Mouse (Mus musculus) bone marrow macrophage, adult 2 months (primary cell): ENCODE measurements around the gene Kcnmb1. TPM values are rescaled to one million over a fixed set of nuclear protein-coding genes. Genes with fewer than 3 reads are reported as not detected.
A peak's percentile ranks its signal among the peaks of the same experiment; 100 is the strongest.

Source experiments
- H3K27ac ChIP-seq: 2 replicates; pipeline ENCODE4 v1.5.1; 2012; ENCODE audit warnings: low read depth, low read length; ENCODE audit not compliant: insufficient read depth
- H3K4me1 ChIP-seq: 2 replicates; pipeline ENCODE4 v1.6.1; 2012; ENCODE audit warnings: low read length; ENCODE audit not compliant: control insufficient read depth, insufficient read depth
- H3K4me3 ChIP-seq: 2 replicates; pipeline ENCODE4 v1.5.1; 2012; ENCODE audit warnings: mild to moderate bottlenecking, low read length, moderate library complexity; ENCODE audit not compliant: insufficient read depth
- CTCF ChIP-seq: IDR thresholded peaks from 2 replicates; pipeline ENCODE4 v1.5.1; 2012; ENCODE audit warnings: low read depth, mild to moderate bottlenecking, low read length, moderate library complexity
- POLR2A ChIP-seq: IDR thresholded peaks from 2 replicates; pipeline ENCODE4 v1.6.1; 2012; ENCODE audit warnings: mild to moderate bottlenecking, low read depth, low read length, borderline replicate concordance
- polyA plus RNA-seq: library from polyadenylated mRNA; stranded (reverse); fragments of >200 nt; gene quantifications from 2 replicates; pipeline ENCODE4 v1.2.4, GENCODE M21; 2012; ENCODE audit not compliant: missing spikeins, insufficient read depth, insufficient read length

Gene Kcnmb1
- polyA plus RNA-seq, 1 experiment, result not detected

DNA sequence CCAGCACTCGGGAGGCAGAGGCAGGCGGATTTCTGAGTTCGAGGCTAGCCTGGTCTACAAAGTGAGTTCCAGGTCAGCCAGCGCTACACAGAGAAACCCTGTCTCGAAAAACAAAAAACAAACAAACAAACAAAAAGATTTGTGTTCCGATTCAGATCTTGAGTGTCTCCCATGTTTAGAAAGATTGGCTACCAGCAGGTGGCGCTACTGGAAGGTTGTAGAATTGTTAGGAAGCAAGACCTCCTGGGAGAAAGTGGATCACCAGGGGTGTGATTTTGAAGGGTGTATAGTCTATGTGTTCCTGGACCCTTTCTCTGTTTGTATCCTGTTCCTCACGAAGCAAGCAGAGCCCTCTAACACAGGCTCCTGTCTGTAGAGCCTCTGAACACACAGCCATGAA, 4.1 kb upstream of the Kcnmb1 start:
- Histone ChIP-seq H3K27ac (no peak overlapping the region), H3K4me1 (no peaks in the 10 kb centered on the region), H3K4me3 (no peak overlapping the region)
- TF ChIP-seq POLR2A (no peak), CTCF (0 out of 2 replicates have a peak, but pooled peaks have one; percentile 25)

GRCm38 (mm10) chr11:33962178-33962577, 635 bp upstream of the Kcnmb1 start:
- Histone ChIP-seq H3K4me1 (peaks cover 2% of the 10 kb centered on the region), H3K27ac (no peak overlapping the region), H3K4me3 (no peak overlapping the region)
- no peak for TF ChIP-seq POLR2A

GRCm38 (mm10) chr11:33965380-33965779, 2.6 kb downstream of the Kcnmb1 start:
- Histone ChIP-seq H3K4me3 (no peak overlapping the region), H3K4me1 (peaks cover 6% of the 10 kb centered on the region), H3K27ac (no peak overlapping the region)
- no peak for TF ChIP-seq POLR2A
- no peak for TF ChIP-seq CTCF

- Histone ChIP-seq H3K4me1 (peaks cover 6% of the 10 kb centered on the region), H3K27ac (no peak overlapping the region), H3K4me3 (no peak overlapping the region)
- TF ChIP-seq POLR2A, result no peak
- no peak for TF ChIP-seq CTCF
Measured at GRCm38 (mm10) chr11:33967708-33968107, 4.9 kb downstream of the Kcnmb1 start.

DNA sequence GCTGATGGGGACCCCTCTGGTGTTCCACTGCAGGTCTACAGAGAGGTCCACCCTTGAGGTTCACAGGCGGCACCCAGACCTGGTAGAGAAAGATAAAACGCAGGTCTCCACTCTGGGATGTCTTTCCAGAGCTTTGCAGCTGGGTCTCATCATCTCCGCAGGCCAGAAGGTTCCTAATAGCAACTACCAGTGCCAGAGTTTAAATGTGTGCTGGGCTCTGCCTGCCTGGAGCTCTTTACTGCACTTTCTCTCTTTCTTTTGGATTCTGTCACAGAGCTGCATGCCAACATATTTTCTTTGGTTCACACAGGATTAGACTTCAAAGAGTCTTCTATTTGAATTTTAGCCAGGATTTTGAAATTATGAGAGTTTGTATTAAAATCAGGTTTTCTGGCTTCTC, 6.4 kb downstream of the Kcnmb1 start:
- Histone ChIP-seq H3K4me1 (peaks cover 6% of the 10 kb centered on the region), H3K27ac (no peak overlapping the region), H3K4me3 (no peak overlapping the region)
- TF ChIP-seq CTCF, result no peak
- TF ChIP-seq POLR2A, result no peak

DNA sequence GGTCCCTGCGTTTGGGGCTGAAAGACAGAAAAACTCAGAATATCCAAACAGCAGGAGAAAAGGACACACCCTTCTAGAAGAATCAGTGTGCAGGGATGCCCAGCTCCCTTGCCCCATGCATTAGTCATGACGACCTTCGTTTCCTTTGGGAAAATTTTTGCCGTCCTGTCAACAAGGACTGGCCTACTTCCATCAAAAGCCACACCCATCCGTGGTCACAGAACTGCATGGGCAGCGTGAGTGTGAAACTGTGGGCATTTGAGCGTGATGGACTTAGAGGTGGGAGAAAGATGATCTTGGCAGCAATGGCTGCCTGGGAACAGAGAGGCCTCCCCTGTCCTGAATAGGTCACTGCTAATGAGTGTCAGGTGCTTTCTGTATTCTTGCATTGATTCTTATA, 9.3 kb downstream of the Kcnmb1 start:
- Histone ChIP-seq H3K27ac (no peak overlapping the region), H3K4me1 (peaks cover 5% of the 10 kb centered on the region), H3K4me3 (no peak overlapping the region)
- TF ChIP-seq POLR2A (no peak), CTCF (no peak)

- H3K4me1 ChIP-seq, result no peaks in the 10 kb centered on the region
Measured at GRCm38 (mm10) chr11:33974341-33975040, 11.7 kb downstream of the Kcnmb1 start.

DNA sequence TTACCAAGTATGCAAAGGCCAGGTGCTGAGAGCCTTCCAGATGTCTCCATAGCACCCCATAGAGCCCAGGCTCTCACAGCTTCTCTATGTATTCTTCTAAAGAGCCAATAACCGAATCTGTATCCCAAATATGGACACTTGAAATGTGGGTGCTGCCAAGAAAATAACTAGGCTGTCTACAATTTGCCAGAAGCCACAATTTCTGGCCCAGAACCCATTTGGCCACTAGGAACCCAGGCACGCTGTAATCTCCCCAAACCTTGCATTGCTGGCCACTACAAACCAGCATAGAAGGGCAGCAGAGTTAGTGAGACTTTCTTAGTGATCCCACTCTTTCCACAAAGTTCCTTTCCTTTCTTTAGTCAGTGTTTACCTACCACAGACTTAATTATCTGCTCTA, 12.3 kb downstream of the Kcnmb1 start:
- TF ChIP-seq POLR2A (no peak), CTCF (no peak)
- H3K4me1 ChIP-seq, result no peaks in the 10 kb centered on the region
- H3K27ac ChIP-seq, result no peak overlapping the region
- no peak overlapping the region for H3K4me3 ChIP-seq

More at GRCm38 (mm10) chr11:33974341-33975040, 11.7 kb downstream of the Kcnmb1 start:
- Histone ChIP-seq H3K4me3 (no peak overlapping the region), H3K27ac (no peak overlapping the region)
- no peak for TF ChIP-seq CTCF
- TF ChIP-seq POLR2A, result no peak

- Histone ChIP-seq H3K4me3 (no peak overlapping the region), H3K27ac (no peak overlapping the region), H3K4me1 (no peaks in the 10 kb centered on the region)
- TF ChIP-seq CTCF (no peak), POLR2A (no peak)
Measured at GRCm38 (mm10) chr11:33980146-33980545, 17.3 kb downstream of the Kcnmb1 start.

- no peak overlapping the region for H3K4me3 ChIP-seq
- peaks cover 7% of the 10 kb centered on the region for H3K4me1 ChIP-seq
- no peak for TF ChIP-seq CTCF
- TF ChIP-seq POLR2A, result no peak
- no peak overlapping the region for H3K27ac ChIP-seq
Measured at GRCm38 (mm10) chr11:33986525-33986924, 23.7 kb downstream of the Kcnmb1 start.

GRCm38 (mm10) chr11:33990002-33990401, 27.2 kb downstream of the Kcnmb1 start:
- Histone ChIP-seq H3K4me3 (no peak overlapping the region), H3K4me1 (peaks cover 7% of the 10 kb centered on the region), H3K27ac (no peak overlapping the region)
- TF ChIP-seq CTCF (no peak), POLR2A (no peak)
